Mouse (Mus musculus): ENCODE results near the gene BC051142.
"Not testable (repeated sequence)": the region's sequence is repeated elsewhere in the genome, so short reads cannot be mapped to it uniquely, and the experiment has no call there.

The BC051142 gene

GRCm38 (mm10) chr17:34398058-34398710 is 436 bp upstream of the BC051142 start:
- in situ Hi-C loops (cut with MboI, MseI): no loop called here

- in situ Hi-C loops (cut with MboI, MseI): no loop called here
Observed at GRCm38 (mm10) chr17:34399394-34399715, 735 bp downstream of the BC051142 start.

- in situ Hi-C loops (cut with MboI, MseI): no loop called here
Observed at GRCm38 (mm10) chr17:34411117-34411516, 12.5 kb downstream of the BC051142 start.

- in situ Hi-C loops (cut with MboI, MseI): no loop called here
Observed at GRCm38 (mm10) chr17:34420014-34420413, 21.4 kb downstream of the BC051142 start.

- in situ Hi-C loops (cut with MboI, MseI): no loop called here
Observed at GRCm38 (mm10) chr17:34427597-34427996, 29.0 kb downstream of the BC051142 start.

- in situ Hi-C loops (cut with MboI, MseI): no loop called here
Observed at GRCm38 (mm10) chr17:34437120-34437519, 38.5 kb downstream of the BC051142 start.

GRCm38 (mm10) chr17:34437606-34438005 is 39.0 kb downstream of the BC051142 start:
- in situ Hi-C loops (cut with MboI, MseI): no loop called here

GRCm38 (mm10) chr17:34438588-34438987 is 40.0 kb downstream of the BC051142 start:
- in situ Hi-C loops (cut with MboI, MseI): no loop called here

GRCm38 (mm10) chr17:34439795-34440194 is 41.2 kb downstream of the BC051142 start:
- in situ Hi-C loops (cut with MboI, MseI): no loop called here

GRCm38 (mm10) chr17:34441990-34442389 is 43.4 kb downstream of the BC051142 start:
- in situ Hi-C loops (cut with MboI, MseI): no loop called here

- in situ Hi-C loops (cut with MboI, MseI): no loop called here
Observed at GRCm38 (mm10) chr17:34448473-34449041, 49.9 kb downstream of the BC051142 start.

GRCm38 (mm10) chr17:34457668-34458067 is 59.0 kb downstream of the BC051142 start:
- in situ Hi-C loops (cut with MboI, MseI): no loop called here

GRCm38 (mm10) chr17:34459255-34459654 is 60.6 kb downstream of the BC051142 start:
- in situ Hi-C loops (cut with MboI, MseI): no loop called here

- in situ Hi-C loops (cut with MboI, MseI): not testable (repeated sequence)
Observed at GRCm38 (mm10) chr17:34465906-34466305, 67.3 kb downstream of the BC051142 start.

- in situ Hi-C loops (cut with MboI, MseI): no loop called here
Observed at GRCm38 (mm10) chr17:34470491-34470890, 71.9 kb downstream of the BC051142 start.

GRCm38 (mm10) chr17:34475060-34475459 is 76.4 kb downstream of the BC051142 start:
- in situ Hi-C loops (cut with MboI, MseI): no loop called here

- in situ Hi-C loops (cut with MboI, MseI): no loop called here
Observed at GRCm38 (mm10) chr17:34476427-34476826, 77.8 kb downstream of the BC051142 start.

- in situ Hi-C loops (cut with MboI, MseI): not testable (repeated sequence)
Observed at GRCm38 (mm10) chr17:34477238-34478013, 78.8 kb downstream of the BC051142 start, which contains the start of gene Btnl4. Btnl4 (minus strand) TSS chr17:34477318.

GRCm38 (mm10) chr17:34492796-34493195 is 94.2 kb downstream of the BC051142 start:
- in situ Hi-C loops (cut with MboI, MseI): no loop called here

- in situ Hi-C loops (cut with MboI, MseI): not testable (repeated sequence)
Observed at GRCm38 (mm10) chr17:34495156-34495555, 96.5 kb downstream of the BC051142 start.

- in situ Hi-C loops (cut with MboI, MseI): no loop called here
Observed at GRCm38 (mm10) chr17:34496539-34496938, 97.9 kb downstream of the BC051142 start.

- in situ Hi-C loops (cut with MboI, MseI): not testable (repeated sequence)
Observed at GRCm38 (mm10) chr17:34497319-34497718, 98.7 kb downstream of the BC051142 start.

GRCm38 (mm10) chr17:34497726-34498125 is 99.1 kb downstream of the BC051142 start:
- in situ Hi-C loops (cut with MboI, MseI): not testable (repeated sequence)

Data from T-helper 1 cell (primary cell).